Mouse (Mus musculus): ENCODE results near the gene Dnah11. TPM values are rescaled to one million over a fixed set of nuclear protein-coding genes. Genes with fewer than 3 reads are reported as not detected.
"Not testable (repeated sequence)": the region's sequence is repeated elsewhere in the genome, so short reads cannot be mapped to it uniquely, and the experiment has no call there.

Gene Dnah11
- total RNA-seq, 2 experiments from 2014 or later: 0.42 to 0.63 TPM

DNA sequence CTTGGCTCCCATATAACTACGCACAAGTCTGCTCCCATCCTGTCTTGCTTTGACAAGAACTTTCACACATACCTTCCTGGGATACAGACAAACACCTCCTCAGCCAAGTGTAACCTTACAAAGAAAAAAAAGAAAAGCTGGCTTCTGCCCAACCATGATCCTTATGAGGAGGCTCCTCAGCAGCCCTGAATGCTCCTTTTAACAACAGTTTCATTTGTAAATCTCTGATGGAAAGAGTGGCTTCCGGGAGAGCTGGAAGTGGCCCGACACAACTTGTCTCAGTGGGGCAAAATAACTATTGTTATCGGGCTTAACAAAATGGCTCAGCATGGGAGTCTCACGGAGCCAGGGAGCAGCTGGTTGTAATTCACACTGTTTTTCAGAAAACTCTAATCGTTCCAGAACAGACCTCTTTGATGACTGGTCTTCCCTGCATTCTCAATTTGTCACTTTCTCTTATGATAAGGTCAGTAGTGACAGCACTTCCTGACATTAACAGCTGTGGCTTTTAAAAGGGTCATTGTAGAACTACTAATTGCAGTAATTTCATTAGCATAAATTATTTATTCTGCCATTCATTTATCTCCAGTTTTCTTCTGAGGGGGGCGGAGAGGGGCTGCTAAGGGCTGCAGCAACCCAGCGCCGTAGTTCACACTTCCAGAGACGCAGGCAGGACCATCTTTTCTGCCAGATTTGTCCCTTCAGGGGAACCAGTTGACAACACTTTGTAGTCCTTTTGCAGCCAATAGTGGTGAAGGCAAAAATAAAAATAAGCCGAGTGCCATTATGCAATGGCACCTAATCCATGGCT is 209.6 kb downstream of the Dnah11 start:
- DNase-seq (ENCODE audit: low spot score in 2 of 2): no peak

DNA sequence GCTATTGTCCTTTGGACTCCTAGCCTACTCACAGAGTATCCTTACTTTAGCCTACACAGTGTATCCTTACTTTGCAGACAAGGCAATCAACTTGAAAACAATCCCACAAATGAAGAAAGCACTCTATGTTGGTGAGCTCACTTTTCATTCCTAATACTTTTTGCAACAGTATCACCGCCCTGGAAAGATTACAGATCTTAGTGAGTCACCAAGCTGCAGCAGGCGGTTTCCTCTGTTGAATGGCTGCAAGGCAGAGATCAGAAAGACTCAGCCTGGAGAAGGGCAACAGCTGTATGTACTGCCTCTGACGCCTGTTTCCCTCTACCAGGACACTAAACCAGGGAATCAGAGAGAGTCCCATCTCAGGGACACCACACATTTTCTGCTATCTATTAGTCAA is 218.5 kb downstream of the Dnah11 start:
- no peak for DNase-seq (ENCODE audit: low spot score in 2 of 2)

DNA sequence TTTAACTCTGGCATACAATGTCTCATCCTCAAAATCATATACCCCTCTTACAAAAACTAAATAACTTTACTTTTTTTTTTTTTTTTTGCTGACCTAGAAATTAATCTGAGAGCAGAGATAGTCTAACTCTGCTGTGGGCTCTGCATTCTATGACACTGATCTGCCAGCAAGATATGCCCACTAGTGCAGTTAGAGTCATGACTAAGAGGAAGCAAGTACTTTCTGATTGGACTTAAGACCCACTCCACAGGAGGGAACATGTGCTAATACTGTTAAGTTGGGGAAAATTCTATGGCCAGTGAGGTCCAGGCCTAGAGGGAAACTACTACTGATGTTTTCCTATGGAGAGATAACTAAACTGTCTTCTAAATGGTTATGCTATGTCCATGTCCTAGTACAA is 225.1 kb downstream of the Dnah11 start:
- DNase-seq (ENCODE audit: low spot score in 2 of 2): no peak

DNA sequence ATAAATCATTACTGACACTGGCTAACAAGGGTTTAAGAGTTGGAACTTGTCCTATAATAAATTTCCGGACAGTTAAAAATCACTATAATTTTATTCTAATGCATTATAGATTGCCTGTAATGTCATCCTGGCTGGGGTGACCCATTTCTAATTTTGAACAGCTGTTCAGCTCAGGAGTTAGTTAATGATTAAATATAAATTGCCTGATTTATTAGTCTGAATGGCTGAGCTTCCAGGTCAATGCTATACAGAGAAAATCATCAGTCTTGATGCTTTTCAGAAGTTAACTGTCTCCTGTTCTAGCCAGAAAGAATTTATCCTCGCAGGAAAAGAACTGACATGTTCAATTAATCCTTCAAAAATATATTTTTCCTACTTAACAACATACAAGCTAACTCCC is 236.1 kb downstream of the Dnah11 start:
- no peak for DNase-seq (ENCODE audit: low spot score in 2 of 2)

DNA sequence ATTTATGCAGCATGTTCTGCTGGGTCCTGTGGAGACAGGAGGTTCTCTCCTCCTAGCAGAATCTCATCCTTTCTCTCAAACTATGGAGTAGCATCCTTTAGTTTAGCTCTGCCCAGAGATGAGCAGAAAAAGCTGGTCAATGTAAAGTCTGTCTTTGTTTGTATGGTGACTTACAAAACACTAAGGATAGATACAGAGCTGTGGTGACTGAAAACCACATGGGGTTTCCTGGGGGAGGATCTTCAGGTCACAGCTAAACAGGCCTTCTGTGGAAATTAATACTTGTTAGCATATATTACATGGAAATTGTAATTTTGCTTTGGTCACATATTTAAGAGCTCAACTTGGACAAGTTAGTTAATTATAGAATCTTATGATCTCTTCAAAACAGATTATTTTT is 239.6 kb downstream of the Dnah11 start:
- DNase-seq (ENCODE audit: low spot score in 2 of 2): no peak

DNA sequence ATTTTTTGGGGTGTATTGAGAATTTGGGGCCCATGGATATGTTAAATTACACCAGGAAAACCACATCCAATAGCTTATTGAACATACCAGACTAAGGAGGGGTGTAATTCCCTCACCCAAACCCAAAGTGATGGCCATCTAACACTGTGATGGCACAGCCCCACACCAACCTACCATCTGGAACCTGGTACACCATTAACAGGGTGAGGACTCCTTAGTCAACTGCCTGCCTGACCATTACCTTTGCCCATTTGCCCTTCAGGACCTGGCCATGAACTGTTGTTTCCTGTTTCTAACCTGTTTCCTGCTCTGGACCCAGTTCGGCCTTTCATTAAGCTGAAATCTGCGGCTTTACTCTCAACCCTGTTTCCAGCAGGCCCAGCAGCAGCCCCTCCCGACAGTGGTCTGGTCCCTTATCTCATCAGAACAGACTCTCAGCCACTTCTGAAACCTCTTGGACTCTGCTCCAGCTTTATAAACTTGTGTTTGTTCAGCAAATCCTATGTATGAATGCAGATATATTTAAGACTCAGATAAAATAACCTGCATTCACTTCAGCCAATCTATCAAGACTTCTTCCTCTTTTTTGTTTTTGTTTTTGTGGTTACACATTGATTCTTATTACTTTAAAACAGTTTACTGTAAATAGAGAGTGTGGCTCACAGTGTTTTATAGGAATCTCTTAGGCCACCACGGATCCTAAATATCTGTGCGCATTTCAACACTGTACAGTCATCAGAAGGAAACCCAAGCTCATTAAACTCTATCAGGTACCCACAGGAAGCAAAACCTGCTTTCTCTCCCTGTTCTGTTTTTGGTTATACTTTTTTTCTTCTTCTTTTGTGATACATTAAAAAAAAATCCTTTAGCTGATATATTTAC is 251.8 kb downstream of the Dnah11 start:
- DNase-seq (ENCODE audit: low spot score in 2 of 2): no peak

DNA sequence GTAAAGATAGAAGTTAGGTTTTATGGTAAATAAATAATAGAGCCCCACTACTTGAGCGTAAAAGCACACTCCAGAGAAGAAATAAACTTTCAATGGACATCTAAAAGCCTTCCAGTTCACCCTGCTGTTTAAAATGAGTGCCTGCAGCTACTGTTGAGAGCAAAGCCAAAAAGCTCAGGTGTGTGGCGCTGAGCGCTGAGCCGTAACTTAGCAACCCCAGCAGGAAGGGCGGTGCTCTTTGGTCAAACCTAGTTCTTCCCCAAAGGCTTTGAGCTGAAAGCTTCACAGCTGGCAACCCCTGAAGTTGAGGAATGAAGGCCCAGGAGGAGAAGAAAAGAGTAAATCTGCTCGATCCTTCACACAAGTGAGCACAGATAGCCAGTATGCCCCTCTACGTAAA is 256.9 kb downstream of the Dnah11 start:
- no peak for DNase-seq (ENCODE audit: low spot score in 2 of 2)

DNA sequence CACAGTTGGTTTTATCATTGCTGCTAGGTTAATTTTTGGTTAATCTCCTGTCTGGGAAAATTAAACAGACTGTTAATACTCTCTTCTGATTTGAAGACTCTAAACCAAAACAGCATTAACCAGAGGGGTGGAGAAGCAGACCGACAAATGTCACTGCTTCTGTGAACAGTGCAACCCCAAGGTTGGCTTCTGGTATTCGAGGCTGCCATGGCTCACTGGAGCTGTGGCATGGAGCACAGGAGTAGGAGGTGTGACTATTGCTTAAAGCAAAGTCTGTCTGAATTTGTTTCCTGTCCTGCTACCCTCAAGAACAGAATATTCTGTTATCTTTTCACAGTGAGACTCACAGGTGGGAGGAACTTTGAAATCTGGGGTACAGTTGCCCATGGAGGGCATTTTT is 260.6 kb downstream of the Dnah11 start:
- DNase-seq (ENCODE audit: low spot score in 2 of 2): no peak

DNA sequence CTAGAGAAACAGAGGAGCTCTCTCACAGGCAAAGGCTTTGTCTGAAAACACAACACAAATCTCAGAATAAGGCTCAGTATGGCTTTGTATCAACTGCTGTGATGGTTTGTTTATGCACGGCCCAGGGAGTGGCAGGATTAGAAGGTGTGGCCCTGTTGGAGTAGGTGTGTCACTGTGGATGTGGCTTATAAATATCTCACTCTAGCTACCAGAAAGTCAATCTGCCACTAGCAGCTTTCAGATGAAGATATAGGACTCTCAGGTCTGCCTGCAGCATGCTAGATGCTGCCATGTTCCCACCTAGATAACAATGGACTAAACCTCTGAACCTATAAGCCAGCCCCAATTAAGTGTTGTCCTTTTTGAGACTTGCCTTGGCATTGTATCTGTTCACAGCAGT is 266.8 kb downstream of the Dnah11 start:
- DNase-seq (ENCODE audit: low spot score in 2 of 2): no peak

DNA sequence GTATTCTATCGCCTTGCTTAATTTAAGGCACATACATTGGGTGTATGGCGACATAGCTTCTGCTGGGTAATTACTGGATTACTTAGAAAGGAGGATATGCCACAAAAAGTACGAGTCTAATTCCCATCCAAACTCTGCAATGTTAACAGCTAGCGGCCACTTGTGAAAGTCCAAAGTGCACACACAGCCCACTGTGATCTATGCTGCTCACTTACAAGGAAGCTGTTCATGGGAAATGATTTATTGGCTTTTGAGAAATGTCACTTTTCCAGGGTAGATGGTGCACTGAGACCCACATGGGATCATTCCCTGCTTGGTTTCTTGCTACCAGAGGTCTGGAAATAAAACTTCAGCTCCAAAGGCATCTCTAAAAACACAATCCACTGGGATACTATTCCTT is 269.1 kb downstream of the Dnah11 start:
- DNase-seq (ENCODE audit: low spot score in 2 of 2): no peak

DNA sequence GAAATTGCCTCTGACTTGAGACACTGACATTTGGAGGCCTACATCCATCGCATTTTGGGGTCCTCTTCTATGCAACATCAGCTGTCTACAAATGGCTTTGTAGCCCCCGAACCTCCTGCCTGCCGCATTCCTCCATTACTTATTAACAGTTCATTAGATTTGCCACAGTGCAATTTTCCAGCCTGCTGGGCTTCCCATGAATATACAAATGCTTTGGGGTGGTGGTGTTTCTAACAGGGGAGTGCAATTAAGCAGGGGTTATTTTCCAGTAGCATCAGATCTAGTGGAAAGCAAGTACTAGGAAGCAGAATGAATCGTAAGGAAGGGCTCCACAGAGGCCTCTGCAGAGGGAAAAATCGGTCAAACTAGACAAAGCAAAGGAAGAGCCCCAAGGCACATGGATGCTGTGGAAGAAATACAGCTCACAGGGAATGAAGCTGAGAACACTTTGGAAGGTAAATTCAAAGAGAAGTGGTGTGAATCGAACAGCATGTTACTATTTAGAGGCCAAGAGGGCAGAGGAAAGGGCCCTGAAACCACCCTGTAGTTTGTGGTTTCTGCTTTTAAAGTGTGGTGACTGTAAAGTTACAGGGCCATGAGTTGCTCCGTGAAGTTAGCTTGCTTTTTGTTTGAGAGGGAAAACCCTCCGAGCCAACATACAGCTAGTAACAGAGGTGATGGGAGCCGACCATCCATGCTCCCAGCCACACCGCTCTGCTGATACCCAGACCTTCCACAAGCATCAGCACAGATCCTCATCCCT is 282.8 kb downstream of the Dnah11 start:
- no peak for DNase-seq (ENCODE audit: low spot score in 2 of 2)

DNA sequence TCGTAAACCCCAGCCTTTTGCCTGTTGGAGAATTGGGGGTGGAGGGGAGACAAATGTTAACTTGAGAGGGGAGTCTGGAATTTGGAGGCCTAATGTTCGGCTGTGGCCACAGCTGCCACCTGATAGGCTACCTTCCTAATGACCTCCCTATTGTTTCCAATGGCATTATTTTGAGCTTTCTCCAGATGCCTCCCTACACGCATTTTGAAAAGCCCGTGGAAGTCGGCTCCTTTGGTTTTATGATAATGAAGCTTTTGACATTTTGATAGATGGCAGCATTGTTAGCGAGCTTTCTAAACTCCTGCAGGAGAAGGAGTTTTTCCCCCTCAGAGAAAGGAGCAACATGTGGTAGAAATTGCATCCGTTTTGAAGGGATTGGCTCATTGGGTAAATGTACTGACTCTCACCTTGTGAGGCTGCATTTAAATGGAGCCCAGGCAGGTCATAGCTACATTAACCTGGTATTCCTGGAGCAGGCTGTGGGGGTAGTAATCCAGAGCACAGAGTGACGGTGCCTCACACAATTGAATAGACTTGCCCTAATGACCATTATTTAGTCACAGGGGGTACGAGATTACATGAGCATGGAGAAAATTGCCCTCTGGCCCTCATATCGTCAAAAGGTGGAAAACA is 284.1 kb downstream of the Dnah11 start:
- no peak for DNase-seq (ENCODE audit: low spot score in 2 of 2)

DNA sequence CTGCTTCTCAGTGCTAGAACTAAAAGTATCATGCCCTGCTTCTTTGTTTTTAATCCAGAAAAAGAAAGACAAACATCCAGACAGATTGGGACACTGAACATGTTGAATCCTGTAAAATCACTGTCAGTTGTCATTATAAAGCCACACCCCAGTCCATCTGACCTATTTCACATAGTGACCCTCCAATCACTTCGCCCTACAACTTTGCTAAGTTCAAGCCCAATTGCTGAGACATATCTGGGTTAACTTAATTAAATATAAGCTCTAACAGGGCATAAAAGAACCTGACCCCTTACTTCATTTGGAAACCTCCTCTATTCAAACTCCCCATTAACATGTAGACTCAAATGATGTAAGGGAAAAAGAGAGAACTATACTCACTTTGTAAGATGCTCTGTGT is 287.4 kb downstream of the Dnah11 start:
- no peak for DNase-seq (ENCODE audit: low spot score in 2 of 2)

DNA sequence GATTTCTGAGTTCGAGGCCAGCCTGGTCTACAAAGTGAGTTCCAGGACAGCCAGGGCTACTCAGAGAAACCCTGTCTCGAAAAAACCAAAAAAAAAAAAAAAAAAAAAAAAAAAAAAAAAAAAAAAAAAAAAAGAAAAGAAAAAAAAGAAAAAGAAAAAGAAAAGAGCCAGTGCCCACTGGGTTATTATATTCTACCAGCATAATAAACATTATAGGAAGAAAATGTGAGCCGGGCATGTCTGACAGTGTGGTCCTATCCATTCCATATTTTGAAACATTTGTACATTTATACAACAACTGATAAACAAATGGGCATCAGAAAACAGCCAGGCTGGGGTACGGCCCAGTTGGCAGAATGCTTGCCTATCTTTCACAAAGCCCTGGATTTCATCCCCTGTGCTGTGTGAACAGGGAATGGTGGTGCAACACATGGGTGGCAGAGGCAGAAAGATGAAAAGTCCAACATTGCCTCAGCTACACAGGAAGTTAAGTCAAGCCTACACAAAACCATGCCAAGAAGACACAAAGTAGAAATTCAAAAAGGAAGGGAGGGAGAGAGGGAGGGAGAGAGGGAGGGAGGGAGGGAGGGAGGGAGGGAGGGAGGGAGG is 293.5 kb downstream of the Dnah11 start:
- not testable (repeated sequence) for DNase-seq (ENCODE audit: low spot score in 2 of 2)

DNA sequence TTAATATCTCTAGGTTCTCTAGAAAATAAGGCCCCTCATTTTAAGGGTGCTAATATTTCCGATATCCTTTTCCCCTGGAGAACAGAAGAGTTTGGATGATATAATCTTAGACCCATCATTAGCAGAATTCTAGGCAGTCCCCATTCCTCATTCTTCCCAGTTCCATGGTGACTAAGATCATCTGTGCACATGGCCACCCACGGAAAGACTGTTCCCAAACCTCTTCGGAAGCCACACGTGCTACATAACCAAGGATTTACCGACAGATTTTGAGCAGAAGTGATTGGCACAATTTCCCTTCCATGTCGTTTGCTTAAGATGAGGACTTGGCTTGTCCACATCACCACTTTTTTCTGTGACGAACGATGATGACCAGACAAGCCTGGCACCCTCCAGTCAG is 295.2 kb downstream of the Dnah11 start:
- peak; percentile 5 to 9 for DNase-seq (ENCODE audit: low spot score in 2 of 2)

DNA sequence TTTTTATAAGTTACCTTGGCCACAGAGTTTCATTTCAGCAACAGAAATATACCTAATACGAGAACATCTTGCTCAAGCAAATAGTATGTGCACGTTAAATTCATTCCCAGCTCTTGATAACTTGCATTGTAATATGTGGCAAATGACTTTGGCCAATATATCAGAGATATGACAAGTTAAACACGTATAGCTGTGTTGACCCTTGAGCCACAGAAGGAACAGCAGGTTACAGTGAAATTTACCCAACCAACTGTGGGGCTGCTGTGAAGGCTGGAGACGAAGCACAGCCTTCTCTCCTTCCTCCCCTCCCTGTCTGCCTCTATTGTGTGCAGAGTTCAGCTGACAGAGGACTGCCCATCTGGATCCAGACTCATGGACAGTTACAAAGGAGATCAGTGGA is 297.5 kb downstream of the Dnah11 start:
- DNase-seq (ENCODE audit: low spot score in 2 of 2): not testable (repeated sequence)

DNA sequence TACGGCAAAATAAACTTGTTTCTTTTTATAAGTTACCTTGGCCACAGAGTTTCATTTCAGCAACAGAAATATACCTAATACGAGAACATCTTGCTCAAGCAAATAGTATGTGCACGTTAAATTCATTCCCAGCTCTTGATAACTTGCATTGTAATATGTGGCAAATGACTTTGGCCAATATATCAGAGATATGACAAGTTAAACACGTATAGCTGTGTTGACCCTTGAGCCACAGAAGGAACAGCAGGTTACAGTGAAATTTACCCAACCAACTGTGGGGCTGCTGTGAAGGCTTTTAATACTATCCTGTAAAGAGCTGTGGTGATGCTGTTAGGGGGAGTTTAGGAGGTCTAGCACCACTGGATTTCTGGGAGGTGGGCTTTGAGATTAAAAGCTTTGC is 298.0 kb downstream of the Dnah11 start:
- DNase-seq (ENCODE audit: low spot score in 2 of 2): not testable (repeated sequence)

DNA sequence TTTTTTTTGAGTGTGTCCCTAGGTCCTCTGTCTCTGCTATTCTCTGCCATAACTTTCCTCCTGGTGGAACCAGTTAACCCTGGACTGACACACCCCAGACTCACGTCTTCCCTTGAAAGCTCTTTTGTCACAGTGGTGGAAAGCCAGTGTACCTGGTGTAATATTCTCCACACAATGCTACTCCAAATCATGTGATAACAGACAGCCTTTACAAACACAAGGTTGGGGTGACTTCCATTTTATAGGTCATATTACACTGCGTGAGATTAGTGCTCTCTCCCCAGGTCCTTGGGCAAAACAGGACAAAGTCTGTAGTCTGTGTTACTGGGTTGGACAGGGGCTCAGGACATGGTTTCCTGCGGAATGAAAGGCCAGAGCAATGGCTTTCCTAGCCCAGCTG is 311.4 kb downstream of the Dnah11 start:
- no peak for DNase-seq (ENCODE audit: low spot score in 2 of 2)

DNA sequence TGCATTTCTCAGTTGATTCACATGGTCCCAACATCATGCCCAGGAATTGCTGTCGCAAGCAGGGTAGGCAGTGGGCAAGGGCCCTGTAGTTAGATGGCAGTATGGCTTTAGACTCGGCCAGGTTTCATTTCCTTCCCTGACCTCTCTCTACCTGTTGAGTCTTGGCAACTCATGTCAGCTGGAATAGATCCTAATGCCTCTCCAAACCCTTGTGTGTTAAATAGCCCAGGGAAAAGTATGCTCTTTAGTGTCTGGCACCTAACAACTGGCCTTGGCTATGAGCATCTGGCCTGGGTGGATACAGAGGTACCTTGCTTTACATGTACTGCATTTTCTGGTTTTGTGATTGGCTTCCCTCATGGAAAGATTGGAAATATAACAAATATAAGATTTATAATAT is 314.2 kb downstream of the Dnah11 start:
- DNase-seq (ENCODE audit: low spot score in 2 of 2): no peak

DNA sequence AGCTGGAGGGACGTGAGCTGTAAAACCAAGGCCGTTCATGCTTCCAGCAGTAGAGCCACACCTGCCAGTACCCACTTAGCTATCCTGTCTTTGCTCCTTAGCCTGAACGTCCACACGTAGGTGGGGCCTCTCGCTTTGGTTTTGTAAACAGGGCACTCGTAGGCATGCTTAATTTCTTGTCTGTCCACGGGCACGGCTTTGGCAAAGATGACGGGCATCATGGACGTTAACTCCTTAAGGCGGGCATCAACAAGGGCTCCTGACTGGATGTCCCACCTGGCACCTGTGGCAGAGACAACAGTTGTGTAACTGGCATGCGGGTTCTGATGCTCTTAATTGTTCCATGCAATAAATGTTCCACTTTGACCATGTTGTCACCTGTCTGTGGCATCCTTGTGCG is 320.5 kb downstream of the Dnah11 start:
- DNase-seq (ENCODE audit: low spot score in 2 of 2): no peak

DNA sequence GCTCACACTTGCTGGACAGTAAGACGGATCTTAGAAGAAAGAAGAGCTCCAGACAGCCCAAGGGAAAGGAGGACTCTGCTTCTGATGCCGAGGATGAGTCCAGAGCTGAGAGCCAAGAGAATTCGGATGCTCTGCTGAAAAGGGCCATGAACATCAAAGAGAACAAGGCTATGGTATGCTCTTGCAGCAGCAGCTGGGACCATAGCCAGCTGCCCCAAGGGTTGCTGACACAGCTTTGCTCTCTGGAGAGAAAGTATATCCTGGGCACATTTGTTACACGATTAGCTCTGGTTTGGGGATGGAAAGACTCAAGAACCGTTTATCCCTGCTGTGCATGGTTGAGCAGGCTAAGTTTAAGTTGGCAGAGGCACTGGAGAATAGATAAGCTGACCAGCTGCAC is 326.6 kb downstream of the Dnah11 start:
- DNase-seq (ENCODE audit: low spot score in 2 of 2): no peak

Measured in left cerebral cortex, adult 18-20 months (tissue).